Mouse (Mus musculus) stomach, embryonic 16.5 days (tissue): Measurements from ENCODE around the gene Pi4kb. TPM values are rescaled to one million over a fixed set of nuclear protein-coding genes. Genes with fewer than 3 reads are reported as not detected.

Experiments
- ATAC-seq: fragments of 200-750 bp; cut with Nextera tagmentation; 2 replicates; pipeline ENCODE4 v1.8.0; 2017; ENCODE audit warnings: moderate number of reproducible peaks, moderate TSS enrichment; ENCODE audit not compliant: insufficient read depth, low FRiP score
- H3K27ac ChIP-seq: fragments of 300-500 bp; sonication (generic); 2 replicates; pipeline ENCODE4 v1.5.1; 2014; ENCODE audit warnings: low read length
- H3K27me3 ChIP-seq: fragments of 300-500 bp; sonication (generic); 2 replicates; pipeline ENCODE4 v1.6.1; 2014; ENCODE audit warnings: low read length, control low read depth, mixed read lengths; ENCODE audit not compliant: control insufficient read depth, insufficient read depth
- H3K36me3 ChIP-seq: fragments of 300-500 bp; sonication (generic); 2 replicates; pipeline ENCODE4 v1.6.1; 2014; ENCODE audit warnings: low read length; ENCODE audit not compliant: control insufficient read depth, insufficient read depth
- H3K4me1 ChIP-seq: fragments of 300-500 bp; sonication (generic); 2 replicates; pipeline ENCODE4 v1.6.1; 2014; ENCODE audit warnings: low read length, control low read depth, mixed read lengths; ENCODE audit not compliant: control insufficient read depth, insufficient read depth
- H3K4me2 ChIP-seq: fragments of 300-500 bp; sonication (generic); 2 replicates; pipeline ENCODE4 v1.6.1; 2014; ENCODE audit warnings: low read depth, low read length, mixed read lengths
- H3K4me3 ChIP-seq: fragments of 300-500 bp; sonication (generic); replicated peaks from 2 replicates; pipeline ENCODE4 v1.5.1; 2014; ENCODE audit warnings: mild to moderate bottlenecking, low read length
- H3K9ac ChIP-seq: fragments of 300-500 bp; sonication (generic); 2 replicates; pipeline ENCODE4 v1.6.1; 2014; ENCODE audit warnings: low read length
- H3K9me3 ChIP-seq: fragments of 300-500 bp; sonication (generic); replicated peaks from 2 replicates; pipeline ENCODE4 v1.6.1; 2016; ENCODE audit warnings: low read length, control low read depth; ENCODE audit not compliant: control insufficient read depth
- WGBS: fragments of 180-500 bp; shearing (Covaris S2); extraction: QIAGEN DNeasy Blood & Tissue Kit; methylation state at CpG from one replicate; pipeline ENCODE4 v1.1.7; 2014; 5-methylcytosine and 5-hydroxymethylcytosine counted together
- polyA plus RNA-seq: library from polyadenylated mRNA; unstranded; fragments of >200 nt; fragmentation: Nextera tagmentation; extraction: Ambion mirVana; gene quantifications from 2 replicates; pipeline ENCODE4 v1.2.1, GENCODE M21; 2015

The Pi4kb gene
- polyA plus RNA-seq, 1 experiment from 2014 or later = 17.5 TPM

DNA sequence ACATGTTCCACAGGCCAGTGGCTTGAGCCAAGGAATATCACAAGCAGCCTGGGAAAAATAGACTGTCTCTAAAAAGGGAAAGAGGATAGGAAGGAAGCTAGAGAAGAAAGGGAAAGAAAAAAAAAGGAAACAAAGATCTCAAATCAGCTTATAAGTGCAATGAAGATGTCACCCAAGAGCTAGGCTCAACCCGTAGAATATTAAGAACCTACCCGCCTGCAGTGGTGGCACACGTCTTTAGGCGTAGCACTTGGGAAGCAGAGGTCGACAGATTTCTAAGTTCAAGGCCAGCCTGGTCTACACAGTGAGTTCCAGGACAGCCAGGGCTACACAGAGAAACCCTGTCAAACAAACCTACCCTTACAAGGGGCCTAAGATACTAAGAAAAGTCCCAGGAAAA, 911 bp upstream of the Pi4kb start:
- Histone ChIP-seq H3K4me1 (peaks cover 11% of the 10 kb centered on the region), H3K9ac (no peak overlapping the region; the same call in 1 of the 2 replicates), H3K4me2 (peak overlapping the region; percentile 70; the same call in 1 of the 2 replicates), H3K27ac (no peak overlapping the region), H3K27me3 (no peaks in the 10 kb centered on the region), H3K4me3 (no peak overlapping the region), H3K36me3 (no peaks in the 10 kb centered on the region), H3K9me3 (no peaks in the 10 kb centered on the region)
- 86% methylated on average over 5 of the region's 5 CpGs for WGBS
- no peak for ATAC-seq

DNA sequence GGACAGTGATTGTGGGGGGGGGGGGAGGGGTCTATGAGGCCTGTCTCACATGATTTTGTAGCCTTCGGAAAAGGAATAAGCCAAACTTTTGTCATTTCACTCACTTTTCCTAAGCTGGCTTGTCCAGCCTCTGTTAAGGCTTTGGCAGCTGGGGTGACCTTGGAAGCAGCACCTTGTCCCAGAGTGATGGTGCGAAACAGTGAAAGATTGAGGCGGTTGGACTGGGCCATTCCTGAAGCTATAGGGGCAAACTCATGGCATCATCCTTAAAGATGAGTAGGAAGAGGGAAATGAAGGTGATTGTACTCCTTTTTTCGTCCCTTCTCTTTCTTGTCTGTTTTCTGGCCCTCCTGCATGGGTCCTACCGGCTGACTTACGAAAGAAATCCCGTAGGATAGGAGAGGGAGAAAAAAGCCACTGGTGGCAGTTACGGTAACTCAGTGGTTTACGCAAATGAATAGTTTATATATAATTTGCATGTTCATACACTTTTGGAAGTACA, 454 bp upstream of the Pi4kb start:
- Histone ChIP-seq H3K27ac (peak overlapping the region; percentile 47; the same call in 1 of the 2 replicates), H3K4me1 (peaks cover 11% of the 10 kb centered on the region), H3K36me3 (no peaks in the 10 kb centered on the region), H3K9ac (peak overlapping the region; percentile 96), H3K4me3 (peak overlapping the region; percentile 95), H3K9me3 (no peaks in the 10 kb centered on the region), H3K27me3 (no peaks in the 10 kb centered on the region), H3K4me2 (peak overlapping the region; percentile 70)
- ATAC-seq = peak; percentile 22; the same call in 1 of the 2 replicates
- WGBS = 14% methylated on average over 9 of the region's 9 CpGs

DNA sequence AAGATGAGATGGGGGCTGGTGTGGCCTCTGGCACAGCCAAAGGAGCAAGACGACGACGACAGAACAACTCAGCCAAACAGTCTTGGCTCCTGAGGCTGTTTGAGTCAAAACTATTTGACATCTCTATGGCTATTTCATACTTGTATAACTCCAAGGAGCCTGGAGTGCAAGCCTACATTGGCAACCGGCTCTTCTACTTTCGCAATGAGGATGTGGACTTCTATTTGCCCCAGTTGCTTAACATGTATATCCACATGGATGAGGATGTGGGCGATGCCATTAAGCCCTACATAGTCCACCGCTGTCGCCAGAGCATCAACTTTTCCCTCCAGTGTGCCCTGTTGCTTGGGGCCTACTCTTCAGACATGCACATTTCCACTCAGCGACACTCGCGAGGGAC, 9.8 kb downstream of the Pi4kb start:
- Histone ChIP-seq H3K4me1 (peaks cover 21% of the 10 kb centered on the region), H3K27ac (no peak overlapping the region), H3K9ac (no peak overlapping the region), H3K36me3 (peaks cover 13% of the 10 kb centered on the region; the same call in 1 of the 2 replicates), H3K27me3 (no peaks in the 10 kb centered on the region), H3K4me3 (no peak overlapping the region), H3K4me2 (no peak overlapping the region), H3K9me3 (no peaks in the 10 kb centered on the region)
- WGBS = 94% methylated on average over 11 of the region's 11 CpGs
- no peak for ATAC-seq

DNA sequence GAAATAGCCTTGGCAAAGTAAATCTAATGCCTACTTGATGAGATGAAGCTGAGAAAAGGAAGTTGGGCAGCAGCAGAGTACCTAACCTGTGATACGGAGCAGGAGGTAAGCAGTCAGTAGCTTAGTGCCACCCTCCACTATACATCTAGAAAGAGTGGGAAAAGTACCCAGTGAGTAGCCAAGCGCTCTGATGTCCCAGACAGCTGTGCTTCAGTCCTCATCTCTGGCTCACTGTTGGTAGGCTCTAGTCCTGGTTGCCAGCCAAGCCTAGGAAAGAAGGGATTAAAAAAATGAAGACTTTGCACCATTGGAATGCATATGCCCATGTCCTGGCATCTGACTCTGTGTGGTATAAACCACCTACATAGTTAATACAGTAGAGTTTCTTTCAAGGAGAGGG, 11.0 kb downstream of the Pi4kb start:
- peaks cover 13% of the 10 kb centered on the region; the same call in 1 of the 2 replicates for H3K36me3 ChIP-seq
- H3K9me3 ChIP-seq = no peaks in the 10 kb centered on the region
- H3K4me3 ChIP-seq = no peak overlapping the region
- H3K27me3 ChIP-seq = no peaks in the 10 kb centered on the region
- no peak overlapping the region for H3K27ac ChIP-seq
- no peak for ATAC-seq
- H3K9ac ChIP-seq = no peak overlapping the region
- 96% methylated on average over 2 of the region's 2 CpGs for WGBS
- peaks cover 28% of the 10 kb centered on the region for H3K4me1 ChIP-seq
- no peak overlapping the region for H3K4me2 ChIP-seq

DNA sequence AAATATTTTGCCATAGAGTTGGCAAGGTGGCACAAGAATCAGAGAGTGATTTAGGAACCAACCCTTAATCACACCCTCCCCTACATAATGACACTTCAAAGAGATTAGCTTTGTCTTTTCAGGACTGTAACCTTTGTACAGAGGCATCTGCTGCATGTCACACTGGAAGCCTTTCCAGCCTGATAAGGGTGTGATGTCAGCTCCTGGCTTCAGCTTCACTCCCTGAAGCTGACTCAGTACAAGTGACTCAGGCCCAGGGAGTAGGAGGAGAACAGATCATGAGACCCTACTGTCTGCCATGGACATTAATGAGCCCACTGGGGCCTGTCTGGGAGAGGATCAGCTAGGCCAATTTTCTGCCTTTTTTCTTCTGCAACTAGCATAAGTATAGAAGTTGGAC, 13.0 kb downstream of the Pi4kb start:
- H3K4me1 ChIP-seq = peaks cover 28% of the 10 kb centered on the region

DNA sequence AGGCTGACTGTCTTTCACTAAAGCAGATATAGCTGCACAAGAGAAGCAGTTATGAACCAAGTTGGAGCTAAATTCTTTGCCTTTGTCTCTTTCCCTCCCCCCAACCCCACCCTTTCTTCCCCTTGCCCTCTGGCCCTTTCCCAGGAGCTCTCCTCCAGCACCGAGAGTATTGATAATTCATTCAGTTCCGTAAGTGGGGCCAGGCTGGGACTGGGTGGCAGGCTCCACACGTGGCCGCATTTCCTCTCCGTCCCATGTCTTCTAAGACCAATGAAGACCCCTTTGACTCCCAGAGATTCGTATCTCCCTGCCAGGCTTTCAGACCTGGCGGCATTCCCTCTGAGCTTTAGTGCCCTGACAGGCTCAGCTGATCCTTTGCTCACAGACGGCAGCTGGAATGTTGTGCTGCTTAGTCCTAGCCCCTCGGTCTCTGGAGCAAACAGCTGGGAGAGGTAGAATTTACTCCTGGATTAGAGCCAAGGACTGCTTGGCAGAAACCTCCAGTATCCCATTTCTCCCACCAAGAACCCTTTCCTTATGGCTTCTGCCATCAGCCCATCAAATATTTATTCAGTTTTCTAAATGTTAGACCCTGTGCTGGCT, 14.7 kb downstream of the Pi4kb start:
- peaks cover 28% of the 10 kb centered on the region for H3K4me1 ChIP-seq
- H3K9ac ChIP-seq = peak overlapping the region; percentile 49
- H3K27me3 ChIP-seq = no peaks in the 10 kb centered on the region
- peak overlapping the region; percentile 78 for H3K27ac ChIP-seq
- peak overlapping the region; percentile 33 for H3K4me2 ChIP-seq
- H3K9me3 ChIP-seq = no peaks in the 10 kb centered on the region
- 19% methylated on average over 9 of the region's 9 CpGs for WGBS
- H3K36me3 ChIP-seq = peaks cover 14% of the 10 kb centered on the region
- ATAC-seq = peak; percentile 71
- H3K4me3 ChIP-seq = 0 out of 2 replicates have a peak overlapping the region, but pooled peaks have one; percentile 2

More for the DNA sequence above, 13.0 kb downstream of the Pi4kb start:
- Histone ChIP-seq H3K4me3 (no peak overlapping the region), H3K27ac (no peak overlapping the region; the same call in 1 of the 2 replicates), H3K4me2 (no peak overlapping the region), H3K27me3 (no peaks in the 10 kb centered on the region), H3K9me3 (no peaks in the 10 kb centered on the region), H3K36me3 (peaks cover 13% of the 10 kb centered on the region), H3K9ac (no peak overlapping the region)
- peak; percentile 75; the same call in 1 of the 2 replicates for ATAC-seq

DNA sequence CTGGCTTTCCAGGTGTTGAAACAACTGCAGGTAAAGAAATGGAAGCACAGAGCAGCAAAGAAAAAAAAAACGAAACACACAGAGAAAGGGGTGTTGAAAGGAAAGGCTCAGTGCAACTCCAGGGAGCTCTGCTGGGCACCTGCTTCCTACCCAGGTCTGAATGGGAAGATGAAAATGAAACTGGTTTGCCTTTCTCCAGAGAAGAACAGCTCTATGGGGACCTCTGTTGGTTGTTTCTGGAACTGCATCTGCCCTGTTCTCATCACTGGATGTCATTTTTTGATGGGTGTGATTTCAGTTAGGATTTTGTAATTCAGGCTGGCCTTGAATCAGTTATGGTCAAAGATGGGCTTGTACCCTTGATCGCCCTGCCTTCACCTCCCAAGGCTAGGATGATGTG, 22.4 kb downstream of the Pi4kb start:
- no peak overlapping the region for H3K4me2 ChIP-seq
- no peaks in the 10 kb centered on the region for H3K4me1 ChIP-seq
- no peaks in the 10 kb centered on the region for H3K9me3 ChIP-seq
- H3K4me3 ChIP-seq = no peak overlapping the region
- 36% methylated on average over 2 of the region's 2 CpGs for WGBS
- no peak overlapping the region for H3K9ac ChIP-seq
- H3K27ac ChIP-seq = no peak overlapping the region
- no peaks in the 10 kb centered on the region for H3K27me3 ChIP-seq
- peaks cover 17% of the 10 kb centered on the region; the same call in 1 of the 2 replicates for H3K36me3 ChIP-seq
- ATAC-seq = no peak

DNA sequence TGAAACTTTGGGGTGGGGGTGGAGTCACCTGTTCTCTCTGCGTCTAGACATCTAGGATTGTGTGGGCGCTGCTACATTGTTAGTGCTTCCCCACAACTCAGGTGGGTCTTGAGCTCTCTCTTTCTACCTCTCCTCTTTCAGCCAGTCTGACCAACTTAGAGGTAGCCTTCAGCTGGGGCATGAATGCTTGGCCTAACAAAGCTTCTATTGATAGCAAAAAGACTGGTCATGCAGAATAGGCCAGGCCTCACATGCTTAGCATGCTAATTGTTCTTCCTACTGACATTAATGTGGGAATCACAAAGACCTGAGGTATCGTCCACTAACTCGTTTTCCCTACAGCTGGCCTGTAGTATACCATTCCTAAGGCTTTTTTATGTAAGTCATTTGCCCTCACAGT, 28.0 kb downstream of the Pi4kb start:
- no peak overlapping the region for H3K27ac ChIP-seq
- peaks cover 11% of the 10 kb centered on the region; the same call in 1 of the 2 replicates for H3K36me3 ChIP-seq
- no peak overlapping the region for H3K9ac ChIP-seq
- no peak for ATAC-seq
- H3K4me2 ChIP-seq = no peak overlapping the region
- 80% methylated on average over 4 of the region's 4 CpGs for WGBS
- H3K9me3 ChIP-seq = no peaks in the 10 kb centered on the region
- H3K27me3 ChIP-seq = no peaks in the 10 kb centered on the region
- H3K4me3 ChIP-seq = no peak overlapping the region
- peaks cover 5% of the 10 kb centered on the region; the same call in 1 of the 2 replicates for H3K4me1 ChIP-seq

DNA sequence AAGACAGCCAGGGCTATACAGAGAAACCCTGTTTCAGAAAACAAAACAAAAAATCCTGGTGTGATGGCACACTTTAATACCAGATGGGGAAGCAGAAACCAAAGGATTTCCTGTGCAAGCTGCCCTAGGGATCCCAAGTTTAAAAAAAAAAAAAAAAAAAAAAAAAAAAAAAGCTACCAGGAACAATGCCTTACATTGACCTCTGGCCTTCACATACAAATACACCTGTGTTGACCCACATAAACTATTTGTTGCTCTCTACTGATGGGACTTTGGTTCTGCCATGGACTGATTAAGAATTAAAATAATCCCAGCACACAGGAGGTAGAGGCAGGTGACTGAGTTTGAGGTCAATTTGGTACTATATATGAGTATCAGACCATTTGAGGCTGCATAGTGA, 28.7 kb downstream of the Pi4kb start:
- Histone ChIP-seq H3K4me3 (no peak overlapping the region), H3K9ac (no peak overlapping the region), H3K27ac (no peak overlapping the region), H3K9me3 (no peaks in the 10 kb centered on the region), H3K4me2 (no peak overlapping the region), H3K36me3 (peaks cover 11% of the 10 kb centered on the region; the same call in 1 of the 2 replicates), H3K27me3 (no peaks in the 10 kb centered on the region), H3K4me1 (peaks cover 5% of the 10 kb centered on the region; the same call in 1 of the 2 replicates)
- no peak for ATAC-seq
